Mouse (Mus musculus): ENCODE data around the gene Rfx4.
A peak's percentile ranks its signal among the peaks of the same experiment; 100 is the strongest.

Gene Rfx4

GRCm38 (mm10) chr10:84811913-84812295 lies 56.0 kb downstream of the Rfx4 start:
- no peak for DNase-seq (ENCODE audit: low read depth)

- DNase-seq (ENCODE audit: low read depth) = no peak
Observed at GRCm38 (mm10) chr10:84815676-84816436, 60.0 kb downstream of the Rfx4 start.

GRCm38 (mm10) chr10:84817086-84817869 lies 61.4 kb downstream of the Rfx4 start:
- DNase-seq (ENCODE audit: low read depth) = no peak

GRCm38 (mm10) chr10:84819669-84820068 lies 63.8 kb downstream of the Rfx4 start:
- no peak for DNase-seq (ENCODE audit: low read depth)

GRCm38 (mm10) chr10:84820230-84820629 lies 64.4 kb downstream of the Rfx4 start:
- DNase-seq (ENCODE audit: low read depth) = no peak

- DNase-seq (ENCODE audit: low read depth) = no peak
Observed at GRCm38 (mm10) chr10:84822741-84823151, 66.9 kb downstream of the Rfx4 start.

- no peak for DNase-seq (ENCODE audit: low read depth)
Observed at GRCm38 (mm10) chr10:84823621-84824020, 67.8 kb downstream of the Rfx4 start.

GRCm38 (mm10) chr10:84829009-84829408 lies 73.1 kb downstream of the Rfx4 start:
- DNase-seq (ENCODE audit: low read depth) = no peak

- DNase-seq (ENCODE audit: low read depth) = no peak
Observed at GRCm38 (mm10) chr10:84835596-84835995, 79.7 kb downstream of the Rfx4 start.

- DNase-seq (ENCODE audit: low read depth) = no peak
Observed at GRCm38 (mm10) chr10:84836104-84836503, 80.2 kb downstream of the Rfx4 start.

GRCm38 (mm10) chr10:84837355-84837754 lies 81.5 kb downstream of the Rfx4 start:
- DNase-seq (ENCODE audit: low read depth) = no peak

GRCm38 (mm10) chr10:84838850-84839473 lies 83.1 kb downstream of the Rfx4 start:
- DNase-seq (ENCODE audit: low read depth) = no peak

GRCm38 (mm10) chr10:84846638-84847037 lies 90.8 kb downstream of the Rfx4 start:
- DNase-seq (ENCODE audit: low read depth) = no peak

GRCm38 (mm10) chr10:84851981-84852979 lies 96.4 kb downstream of the Rfx4 start:
- DNase-seq (ENCODE audit: low read depth) = peak; percentile 29

GRCm38 (mm10) chr10:84854059-84854458 lies 98.2 kb downstream of the Rfx4 start:
- no peak for DNase-seq (ENCODE audit: low read depth)

GRCm38 (mm10) chr10:84855466-84855865 lies 99.6 kb downstream of the Rfx4 start:
- no peak for DNase-seq (ENCODE audit: low read depth)

GRCm38 (mm10) chr10:84858371-84858770 lies 102.5 kb downstream of the Rfx4 start:
- DNase-seq (ENCODE audit: low read depth) = no peak

GRCm38 (mm10) chr10:84858806-84859496 lies 103.1 kb downstream of the Rfx4 start:
- DNase-seq (ENCODE audit: low read depth) = no peak

GRCm38 (mm10) chr10:84859556-84860380 lies 103.9 kb downstream of the Rfx4 start:
- no peak for DNase-seq (ENCODE audit: low read depth)

GRCm38 (mm10) chr10:84863488-84863887 lies 107.6 kb downstream of the Rfx4 start:
- DNase-seq (ENCODE audit: low read depth) = no peak
